Mouse (Mus musculus): ENCODE data around the gene Emilin1. TPM values are rescaled to one million over a fixed set of nuclear protein-coding genes. Genes with fewer than 3 reads are reported as not detected.
A peak's percentile ranks its signal among the peaks of the same experiment; 100 is the strongest.

The Emilin1 gene
- polyA plus RNA-seq, 1 experiment = 83.9 TPM

DNA sequence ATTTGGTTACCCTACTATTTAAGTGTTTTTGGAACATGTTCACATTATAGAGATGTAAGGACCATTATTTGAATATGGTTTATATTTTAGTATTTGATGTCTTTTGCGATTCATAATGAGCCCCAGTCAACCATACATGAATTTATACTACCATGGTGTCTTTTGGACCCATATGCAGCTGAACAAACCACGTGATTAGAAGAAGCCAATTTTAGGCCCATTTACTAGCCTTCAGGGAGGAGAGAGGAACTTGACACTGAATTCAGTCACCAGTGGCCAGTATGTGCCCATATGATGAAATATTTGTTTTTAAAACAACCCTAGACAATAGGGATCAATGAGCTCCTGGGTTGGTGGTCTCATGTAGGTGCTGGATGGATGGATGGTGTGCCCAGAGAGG is 47.6 kb downstream of the Emilin1 start:
- Histone ChIP-seq H3K36me3 (ENCODE audit: control insufficient read depth, insufficient read depth, low read length) (peaks cover 10% of the 10 kb centered on the region), H3K27ac (ENCODE audit: insufficient read depth, low read length) (peak overlapping the region; percentile 80; the same call in 1 of the 2 replicates), H3K27me3 (ENCODE audit: control insufficient read depth, insufficient read depth, low read length) (no peaks in the 10 kb centered on the region), H3K4me3 (ENCODE audit: extremely low read depth, insufficient read depth, insufficient read length) (no peak overlapping the region), H3K4me1 (ENCODE audit: control insufficient read depth, insufficient read depth, insufficient read length) (peaks cover 24% of the 10 kb centered on the region)
- TF ChIP-seq POLR2A (IDR thresholded peaks at IDR 0.05; ENCODE audit: low read depth, low read length) (no peak), CTCF (IDR thresholded peaks at IDR 0.05; ENCODE audit: extremely low read depth, insufficient read depth, insufficient read length, insufficient replicate concordance) (no peak)
- 92% methylated on average over 2 of the region's 2 CpGs for WGBS
- no peak for DNase-seq (ENCODE audit: low read depth in 1 of 2, low spot score in 2 of 2)

- WGBS = 26% methylated on average over 10 of the region's 10 CpGs
- Histone ChIP-seq H3K27ac (ENCODE audit: insufficient read depth, low read length) (peak overlapping the region; percentile 63; the same call in 1 of the 2 replicates), H3K4me3 (ENCODE audit: extremely low read depth, insufficient read depth, insufficient read length) (no peak overlapping the region), H3K36me3 (ENCODE audit: control insufficient read depth, insufficient read depth, low read length) (peaks cover 9% of the 10 kb centered on the region), H3K27me3 (ENCODE audit: control insufficient read depth, insufficient read depth, low read length) (no peaks in the 10 kb centered on the region), H3K4me1 (ENCODE audit: control insufficient read depth, insufficient read depth, insufficient read length) (peaks cover 24% of the 10 kb centered on the region)
- no peak for TF ChIP-seq POLR2A (IDR thresholded peaks at IDR 0.05; ENCODE audit: low read depth, low read length)
- no peak for TF ChIP-seq CTCF (IDR thresholded peaks at IDR 0.05; ENCODE audit: extremely low read depth, insufficient read depth, insufficient read length, insufficient replicate concordance)
- peak in 1 of 2 experiments; percentile 67 for DNase-seq (ENCODE audit: low read depth in 1 of 2, low spot score in 2 of 2)
Observed at GRCm38 (mm10) chr5:30961545-30962505, 48.6 kb downstream of the Emilin1 start.

DNA sequence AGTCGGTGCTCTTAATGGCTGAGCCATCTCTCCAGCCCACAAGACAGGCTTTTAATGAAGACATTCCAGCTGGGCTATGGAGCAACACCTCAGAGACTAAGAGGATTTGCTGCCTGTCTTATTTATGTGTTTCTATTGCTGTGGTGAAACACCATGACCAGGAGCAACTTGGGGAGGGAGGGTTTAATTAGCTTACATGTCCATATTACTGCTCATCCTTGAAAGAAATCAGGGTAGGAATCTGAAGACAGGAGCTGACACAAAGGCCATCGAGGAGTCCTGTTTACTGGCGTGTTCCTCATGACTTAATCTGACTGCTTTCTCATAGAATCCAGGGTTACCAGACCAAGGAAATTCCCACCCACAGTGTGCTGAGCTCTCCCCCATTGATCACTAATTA is 50.7 kb downstream of the Emilin1 start:
- no peaks in the 10 kb centered on the region for H3K27me3 ChIP-seq (ENCODE audit: control insufficient read depth, insufficient read depth, low read length)
- no peak for DNase-seq (ENCODE audit: low read depth in 1 of 2, low spot score in 2 of 2)
- TF ChIP-seq CTCF (IDR thresholded peaks at IDR 0.05; ENCODE audit: extremely low read depth, insufficient read depth, insufficient read length, insufficient replicate concordance) = no peak
- no peak for TF ChIP-seq POLR2A (IDR thresholded peaks at IDR 0.05; ENCODE audit: low read depth, low read length)
- WGBS = 87% methylated on average over 3 of the region's 3 CpGs
- H3K36me3 ChIP-seq (ENCODE audit: control insufficient read depth, insufficient read depth, low read length) = 0 out of 2 replicates have a peak, but pooled peaks cover under 1% of the 10 kb centered on the region
- no peak overlapping the region for H3K27ac ChIP-seq (ENCODE audit: insufficient read depth, low read length)
- H3K4me1 ChIP-seq (ENCODE audit: control insufficient read depth, insufficient read depth, insufficient read length) = peaks cover 12% of the 10 kb centered on the region
- no peak overlapping the region for H3K4me3 ChIP-seq (ENCODE audit: extremely low read depth, insufficient read depth, insufficient read length)

DNA sequence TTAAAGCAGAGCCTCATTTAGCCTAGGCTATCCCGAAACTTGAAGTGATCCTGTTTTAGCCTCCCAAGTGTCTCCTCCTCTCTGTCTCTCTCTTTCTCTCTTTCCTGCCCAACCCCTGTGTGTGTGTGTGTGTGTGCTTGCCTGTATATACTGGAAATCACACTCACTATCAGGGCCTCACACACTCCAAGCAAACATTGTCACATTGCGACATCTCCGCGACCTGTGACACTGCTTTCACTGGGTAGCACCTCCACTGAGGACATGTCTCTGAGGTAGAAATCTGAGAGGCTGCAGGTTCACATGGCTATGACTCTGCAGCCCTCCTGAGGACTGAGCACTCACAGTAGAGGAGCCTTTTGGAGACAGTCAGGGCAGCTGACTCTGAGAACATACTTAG is 53.0 kb downstream of the Emilin1 start:
- no peak for TF ChIP-seq CTCF (IDR thresholded peaks at IDR 0.05; ENCODE audit: extremely low read depth, insufficient read depth, insufficient read length, insufficient replicate concordance)
- no peak for TF ChIP-seq POLR2A (IDR thresholded peaks at IDR 0.05; ENCODE audit: low read depth, low read length)
- WGBS = 92% methylated on average over 4 of the region's 4 CpGs
- Histone ChIP-seq H3K4me3 (ENCODE audit: extremely low read depth, insufficient read depth, insufficient read length) (no peak overlapping the region), H3K27me3 (ENCODE audit: control insufficient read depth, insufficient read depth, low read length) (no peaks in the 10 kb centered on the region), H3K4me1 (ENCODE audit: control insufficient read depth, insufficient read depth, insufficient read length) (peaks cover 2% of the 10 kb centered on the region), H3K27ac (ENCODE audit: insufficient read depth, low read length) (no peak overlapping the region), H3K36me3 (ENCODE audit: control insufficient read depth, insufficient read depth, low read length) (no peaks in the 10 kb centered on the region)
- no peak for DNase-seq (ENCODE audit: low read depth in 1 of 2, low spot score in 2 of 2)

DNA sequence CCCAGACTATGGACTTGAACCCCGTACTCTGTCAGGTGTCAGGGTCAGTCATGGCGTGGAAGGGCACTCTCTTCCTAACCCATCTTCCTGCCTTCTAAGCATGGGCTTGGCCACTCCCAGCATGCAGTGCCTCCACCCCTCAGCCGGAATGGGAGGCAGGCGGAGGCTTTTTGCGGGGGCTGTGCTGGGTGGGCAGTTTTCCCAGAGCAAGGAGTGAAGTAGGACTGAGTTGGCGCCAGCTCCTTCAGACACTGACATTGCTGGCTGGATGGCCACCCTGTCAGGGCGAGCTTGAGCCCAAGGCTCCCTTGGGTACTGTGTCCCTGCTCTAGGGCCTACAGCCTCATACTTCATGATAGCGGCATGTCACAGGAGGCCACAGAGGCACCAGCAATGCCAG is 55.2 kb downstream of the Emilin1 start, which contains the start of gene Tcf23:
TSS of gene Tcf23 (plus strand) at position 247 of the 400 bp plus-strand sequence.
- H3K27me3 ChIP-seq (ENCODE audit: control insufficient read depth, insufficient read depth, low read length) = no peaks in the 10 kb centered on the region

DNA sequence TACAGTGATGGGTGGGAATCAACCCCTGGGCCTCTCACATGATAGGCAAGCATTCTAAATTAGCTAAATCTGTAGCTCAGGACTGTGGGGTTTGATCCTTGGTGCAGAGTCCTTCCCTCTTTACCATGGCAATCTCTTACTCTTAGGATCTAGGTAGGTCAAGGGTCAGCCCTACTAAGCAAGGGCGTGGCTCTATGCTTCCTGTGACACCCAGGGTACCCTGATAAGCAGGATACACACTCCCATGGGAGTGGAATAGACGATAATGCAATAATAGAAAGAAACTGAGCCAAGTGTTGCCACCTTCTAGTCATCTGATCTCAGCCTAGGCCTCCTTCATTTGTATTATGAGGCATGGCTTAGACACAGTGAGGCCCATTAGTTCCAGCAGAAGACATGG is 56.2 kb downstream of the Emilin1 start:
- no peaks in the 10 kb centered on the region for H3K27me3 ChIP-seq (ENCODE audit: control insufficient read depth, insufficient read depth, low read length)
- H3K4me3 ChIP-seq (ENCODE audit: extremely low read depth, insufficient read depth, insufficient read length) = no peak overlapping the region
- no peaks in the 10 kb centered on the region; the same call in 1 of the 2 replicates for H3K4me1 ChIP-seq (ENCODE audit: control insufficient read depth, insufficient read depth, insufficient read length)
- DNase-seq (ENCODE audit: low read depth in 1 of 2, low spot score in 2 of 2) = no peak
- TF ChIP-seq POLR2A (IDR thresholded peaks at IDR 0.05; ENCODE audit: low read depth, low read length) (no peak), CTCF (IDR thresholded peaks at IDR 0.05; ENCODE audit: extremely low read depth, insufficient read depth, insufficient read length, insufficient replicate concordance) (no peak)
- 71% methylated on average over 2 of the region's 2 CpGs for WGBS
- no peak overlapping the region for H3K27ac ChIP-seq (ENCODE audit: insufficient read depth, low read length)
- H3K36me3 ChIP-seq (ENCODE audit: control insufficient read depth, insufficient read depth, low read length) = no peaks in the 10 kb centered on the region

More for the DNA sequence above, 55.2 kb downstream of the Emilin1 start, which contains the start of gene Tcf23:
- H3K27ac ChIP-seq (ENCODE audit: insufficient read depth, low read length) = peak within 1 kb of the TSS; percentile 43
- no peaks in the 10 kb centered on the region for H3K4me1 ChIP-seq (ENCODE audit: control insufficient read depth, insufficient read depth, insufficient read length)
- no peak for DNase-seq (ENCODE audit: low read depth in 1 of 2, low spot score in 2 of 2)
- TF ChIP-seq POLR2A (IDR thresholded peaks at IDR 0.05; ENCODE audit: low read depth, low read length) = no peak
- TF ChIP-seq CTCF (IDR thresholded peaks at IDR 0.05; ENCODE audit: extremely low read depth, insufficient read depth, insufficient read length, insufficient replicate concordance) = no peak
- no peak within 1 kb of the TSS for H3K4me3 ChIP-seq (ENCODE audit: extremely low read depth, insufficient read depth, insufficient read length)
- H3K36me3 ChIP-seq (ENCODE audit: control insufficient read depth, insufficient read depth, low read length) = no peaks in the 10 kb centered on the region
- WGBS = 79% methylated on average over 8 of the region's 8 CpGs

Other genes starting within 250 kb of the Emilin1 start
- 47.7 and 56.4 TPM in 2 replicates for gene Cenpa, start 246.6 kb upstream of the Emilin1 start, polyA plus RNA-seq (2012; rRNA removed)
- gene Dpysl5, start 201.8 kb upstream of the Emilin1 start, polyA plus RNA-seq (2012; rRNA removed) = 0.06 and 0.15 TPM in 2 replicates
- 12.2 TPM in 2 replicates for gene Mapre3, start 98.8 kb upstream of the Emilin1 start, polyA plus RNA-seq (2012; rRNA removed)
- gene Tmem214, start 45.4 kb upstream of the Emilin1 start, polyA plus RNA-seq (2012; rRNA removed) = 60.3 and 67.4 TPM in 2 replicates
- 11.6 and 16.1 TPM in 2 replicates for gene Agbl5, start 24.7 kb upstream of the Emilin1 start, polyA plus RNA-seq (2012; rRNA removed)
- gene Ost4, start 5.6 kb upstream of the Emilin1 start, polyA plus RNA-seq (2012; rRNA removed) = 143 and 161 TPM in 2 replicates
- gene Khk, start 8.0 kb downstream of the Emilin1 start, polyA plus RNA-seq (2012; rRNA removed) = 28.0 and 30.2 TPM in 2 replicates
- gene Cgref1, start 32.2 kb downstream of the Emilin1 start, polyA plus RNA-seq (2012; rRNA removed) = 0.47 and 0.76 TPM in 2 replicates
- 227 and 270 TPM in 2 replicates for gene Preb, start 47.0 kb downstream of the Emilin1 start, polyA plus RNA-seq (2012; rRNA removed)
- gene Tcf23, start 55.3 kb downstream of the Emilin1 start, polyA plus RNA-seq (2012; rRNA removed) = 0.29 and 0.34 TPM in 2 replicates
- 43.9 and 53.5 TPM in 2 replicates for gene Atraid, start 134.9 kb downstream of the Emilin1 start, polyA plus RNA-seq (2012; rRNA removed)
- gene Slc5a6, start 135.5 kb downstream of the Emilin1 start, polyA plus RNA-seq (2012; rRNA removed) = 16.0 and 16.3 TPM in 2 replicates
- 44.0 and 52.5 TPM in 2 replicates for gene Cad, start 141.4 kb downstream of the Emilin1 start, polyA plus RNA-seq (2012; rRNA removed)
- gene Dnajc5g, start 192.9 kb downstream of the Emilin1 start, polyA plus RNA-seq (2012; rRNA removed) = not detected in 2 replicates
- 0.08 and 0.09 TPM in 2 replicates for gene Slc30a3, start 194.8 kb downstream of the Emilin1 start, polyA plus RNA-seq (2012; rRNA removed)
- not detected in 2 replicates for gene Trim54, start 203.3 kb downstream of the Emilin1 start, polyA plus RNA-seq (2012; rRNA removed)
- not detected in 2 replicates for gene Ucn, start 225.4 kb downstream of the Emilin1 start, polyA plus RNA-seq (2012; rRNA removed)
- 32.0 and 34.9 TPM in 2 replicates for gene Mpv17, start 240.8 kb downstream of the Emilin1 start, polyA plus RNA-seq (2012; rRNA removed)